Mouse (Mus musculus) testis, postnatal 14 days (tissue): ENCODE data around the gene Acot4.
A peak's percentile ranks its signal among the peaks of the same experiment; 100 is the strongest.
"Not testable (repeated sequence)": the region's sequence is repeated elsewhere in the genome, so short reads cannot be mapped to it uniquely, and the experiment has no call there.

Experiments used
- DNase-seq: peaks from one replicate; pipeline ENCODE4 v3.0.0; 2021; ENCODE audit warnings: low spot score

Gene Acot4

DNA sequence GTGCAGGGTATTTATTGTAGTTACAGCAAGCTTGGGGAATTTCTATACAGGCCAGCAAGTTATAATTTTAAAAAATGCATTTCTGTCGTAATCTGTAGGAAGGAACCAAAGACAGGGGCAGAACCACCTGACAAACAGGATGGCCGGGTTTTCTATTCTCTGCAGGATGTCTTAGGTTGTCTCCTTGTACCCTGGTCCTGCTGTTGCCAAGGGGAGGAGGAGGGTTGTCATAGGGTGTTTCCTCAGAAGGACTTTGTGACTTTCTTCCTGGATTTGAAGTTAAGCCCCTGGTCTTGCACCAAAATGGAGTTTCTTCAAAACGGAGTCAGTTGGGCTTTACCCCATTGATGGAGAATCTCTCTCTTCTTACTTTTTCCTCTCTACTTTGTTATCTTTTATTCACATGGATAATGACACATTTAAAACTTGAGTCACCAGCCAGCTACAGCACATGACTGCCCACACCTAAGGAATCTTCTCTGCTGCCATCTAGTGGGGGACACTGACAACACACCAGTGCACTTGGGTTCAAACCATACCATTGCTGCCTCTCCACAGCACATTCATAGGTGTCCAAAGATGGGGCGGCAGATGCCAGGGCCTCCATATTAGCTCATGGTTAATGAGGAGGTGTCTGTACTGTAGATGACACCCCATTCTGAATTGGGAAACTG, 7.4 kb upstream of the Acot4 start:
- DNase-seq = peak; percentile 46

- DNase-seq = no peak
Measured at GRCm38 (mm10) chr12:84032854-84033253, 5.3 kb upstream of the Acot4 start.

DNA sequence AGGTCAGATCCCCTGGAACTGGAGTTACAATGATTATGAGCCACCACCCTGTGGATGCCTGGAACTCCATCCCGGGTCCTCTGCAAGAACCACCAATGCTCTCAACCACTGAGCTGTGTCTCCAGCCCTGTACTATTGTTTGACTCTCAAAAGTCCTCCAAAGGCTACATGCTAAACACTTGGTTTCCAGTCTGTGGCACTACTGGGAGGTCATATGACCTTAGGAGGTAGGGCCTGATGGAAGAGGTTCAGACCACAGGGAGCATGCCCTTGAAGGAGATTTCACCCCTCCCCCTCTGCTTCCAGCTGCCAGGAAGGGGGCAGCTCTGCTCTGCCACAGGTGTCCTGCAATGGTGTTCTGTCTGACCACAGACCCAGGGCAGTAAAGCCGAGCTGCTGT, 4.9 kb upstream of the Acot4 start:
- not testable (repeated sequence) for DNase-seq

DNA sequence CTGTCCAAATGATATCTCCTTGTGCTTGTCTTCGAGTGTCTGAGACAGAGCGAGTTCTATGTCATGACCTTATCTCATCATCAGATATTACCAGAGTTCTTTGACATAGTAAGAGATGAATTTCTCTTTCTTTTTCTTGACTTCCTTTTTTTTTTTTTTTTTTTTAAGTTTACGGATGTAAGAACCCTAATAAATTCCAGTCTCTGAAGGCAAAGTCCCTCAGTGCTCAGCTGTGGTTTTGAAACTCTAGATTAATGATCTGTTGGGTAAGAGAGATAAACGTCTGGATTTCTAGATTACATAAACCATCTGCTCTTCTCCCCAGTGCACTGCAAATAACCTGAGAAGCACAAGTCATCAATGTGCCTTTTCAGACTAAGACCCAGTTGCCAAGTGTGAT, 4.1 kb upstream of the Acot4 start:
- no peak for DNase-seq

- peak; percentile 64 for DNase-seq
Measured at GRCm38 (mm10) chr12:84038691-84039111, 522 bp downstream of the Acot4 start, which contains the start of gene Gm49366. Gene Gm49366 (plus strand): TSS chr12:84038935.

GRCm38 (mm10) chr12:84042248-84042647, 4.1 kb downstream of the Acot4 start:
- no peak for DNase-seq

DNA sequence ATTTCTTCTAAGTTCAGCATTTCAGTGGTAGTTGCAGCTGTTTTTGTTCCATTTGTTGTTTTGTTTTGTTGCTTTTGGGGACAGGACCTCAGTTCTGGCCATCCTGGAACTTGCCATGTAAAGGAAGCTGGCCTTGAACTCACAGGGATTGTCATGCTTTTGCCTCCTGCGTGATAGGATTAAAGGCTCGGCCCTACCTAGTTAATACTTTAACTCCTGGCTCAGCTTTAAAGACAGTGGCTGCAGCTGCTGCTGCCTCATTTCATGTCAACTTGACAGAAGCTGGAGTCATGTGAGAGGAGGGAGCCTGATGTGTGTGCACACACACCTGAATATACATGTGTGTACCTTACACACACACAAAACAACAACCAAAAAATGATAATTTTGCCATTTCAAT, 5.9 kb downstream of the Acot4 start:
- no peak for DNase-seq

DNA sequence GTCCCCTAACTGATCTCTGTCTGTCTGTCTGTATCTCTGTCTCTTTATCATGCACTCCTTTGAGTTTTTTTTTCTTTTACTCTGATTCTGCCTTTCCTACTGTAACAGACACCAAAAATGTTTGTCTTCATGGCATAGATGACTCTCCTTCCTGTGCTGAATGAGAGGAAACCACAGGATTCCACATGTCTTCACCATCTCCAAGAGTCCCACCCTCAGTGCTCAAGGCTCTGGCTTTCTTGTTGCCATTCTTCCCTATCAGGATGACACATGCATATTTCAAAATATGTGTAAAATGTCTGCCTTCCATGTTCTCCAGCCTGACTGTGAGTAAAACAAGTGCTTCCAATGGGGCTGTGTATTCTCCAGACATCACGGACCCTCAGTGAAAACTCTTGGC, 8.7 kb downstream of the Acot4 start:
- DNase-seq = no peak

DNA sequence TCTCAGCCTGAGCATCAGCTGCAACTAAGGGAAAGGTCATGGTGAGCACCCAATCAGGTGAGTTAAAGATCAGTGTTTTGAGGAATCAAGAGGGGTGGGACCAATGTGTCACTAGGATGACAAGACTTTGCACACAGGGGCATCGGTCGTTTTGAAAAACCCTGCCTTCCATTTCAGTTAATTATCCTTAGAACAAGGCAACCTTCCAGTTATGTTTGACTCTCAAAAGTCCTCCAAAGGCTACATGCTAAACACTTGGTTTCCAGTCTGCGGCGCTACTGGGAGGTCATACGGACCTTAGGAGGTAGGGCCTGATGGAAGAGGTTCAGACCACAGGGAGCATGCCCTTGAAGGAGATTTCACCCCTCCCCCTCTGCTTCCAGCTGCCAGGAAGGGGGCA, 12.6 kb downstream of the Acot4 start:
- not testable (repeated sequence) for DNase-seq

DNA sequence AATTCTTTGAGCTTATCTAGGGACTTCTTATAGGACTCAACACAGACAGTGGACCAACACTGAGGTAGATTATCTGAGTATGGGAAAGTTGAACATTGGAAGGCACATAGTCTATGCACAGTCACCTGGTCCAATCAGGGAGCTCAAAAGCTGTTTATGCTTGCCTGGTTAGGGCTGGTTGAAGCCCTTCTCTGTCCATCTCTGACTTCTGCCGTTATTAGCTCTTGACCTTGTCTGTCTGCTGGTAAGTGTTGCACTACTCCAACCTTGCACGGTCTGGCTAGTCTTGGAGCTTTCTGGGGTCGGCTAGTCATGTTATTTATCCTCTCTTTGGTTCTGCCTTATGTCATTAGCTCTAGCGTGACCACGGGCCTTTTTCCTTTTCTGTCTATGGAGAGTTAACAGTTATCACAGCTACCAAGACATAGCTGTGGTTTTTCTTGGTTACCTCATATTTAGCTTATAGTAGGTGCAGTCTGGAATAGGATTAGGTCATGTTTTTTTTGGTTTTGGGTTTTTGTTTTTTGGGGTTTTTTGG, 13.8 kb downstream of the Acot4 start, which contains the start of gene Acot3:
TSS of gene Acot3 (plus strand) at position 208 of the 538 bp plus-strand sequence.
- no peak for DNase-seq

DNA sequence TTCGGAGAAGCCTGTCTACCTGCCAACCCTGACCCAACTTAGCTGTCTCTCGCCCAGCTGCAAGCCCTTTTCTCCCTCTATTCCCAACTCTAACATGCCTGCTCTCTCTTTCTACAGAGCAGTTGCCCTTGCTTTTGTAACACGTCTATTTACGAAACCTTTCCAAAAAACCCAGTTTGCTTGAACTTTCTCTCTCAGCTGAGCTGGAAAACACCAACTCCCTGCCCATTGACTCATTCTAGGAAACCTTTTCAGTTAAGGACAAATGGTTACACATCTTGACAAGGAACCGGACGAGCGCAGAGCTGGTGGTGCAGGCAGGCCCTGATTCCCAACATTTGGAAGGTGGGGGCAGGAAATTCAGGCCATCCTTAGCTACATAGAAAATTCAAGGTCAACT, 14.4 kb downstream of the Acot4 start:
- DNase-seq = no peak

DNA sequence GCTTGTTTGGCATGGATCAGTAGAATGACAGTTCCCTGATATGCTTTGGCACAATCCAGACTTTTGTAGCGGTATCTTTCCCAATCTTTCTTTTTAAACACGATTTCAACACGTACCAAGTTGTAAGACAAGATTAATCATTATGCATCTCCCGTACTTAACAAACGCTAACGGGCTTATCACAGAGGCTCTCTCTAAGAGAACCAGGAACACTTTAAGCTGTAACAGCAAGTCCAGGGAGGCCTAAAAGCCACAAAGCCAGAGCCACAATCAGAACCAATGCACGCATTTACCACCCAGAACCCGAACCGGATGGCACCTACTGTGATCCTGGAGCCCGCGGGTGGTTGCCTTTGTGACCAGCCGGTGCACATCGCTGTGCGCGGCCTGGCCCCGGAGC, 15.0 kb downstream of the Acot4 start:
- DNase-seq = no peak

DNA sequence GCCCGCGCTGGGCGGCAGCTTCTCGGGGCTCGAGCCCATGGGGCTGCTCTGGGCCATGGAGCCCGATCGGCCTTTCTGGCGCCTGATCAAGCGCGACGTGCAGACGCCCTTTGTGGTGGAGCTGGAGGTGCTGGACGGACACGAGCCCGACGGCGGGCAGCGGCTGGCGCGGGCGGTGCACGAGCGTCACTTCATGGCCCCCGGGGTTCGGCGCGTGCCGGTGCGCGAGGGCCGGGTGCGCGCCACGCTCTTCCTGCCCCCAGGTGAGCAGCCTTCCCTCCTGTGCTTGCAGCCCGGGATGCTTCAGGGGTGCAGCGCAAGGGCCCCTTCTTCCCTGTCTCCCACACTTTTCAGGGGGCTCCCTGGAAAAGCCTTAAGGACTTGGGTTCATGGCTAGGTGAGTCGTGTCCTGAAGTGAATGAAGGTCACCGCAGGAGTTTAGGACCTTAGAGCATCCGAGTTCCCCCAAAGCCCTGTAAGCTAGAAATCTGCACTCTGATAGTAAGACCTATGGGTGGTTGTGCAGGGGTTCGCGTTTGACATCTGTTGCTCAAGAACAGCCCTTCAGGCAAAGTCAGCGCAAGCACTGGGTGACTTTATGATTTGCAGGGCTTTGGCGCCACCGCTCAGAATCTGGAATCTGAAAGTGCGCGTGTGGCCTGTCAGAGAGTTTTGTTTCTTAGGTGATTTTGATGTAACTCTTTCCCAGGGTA, 15.7 kb downstream of the Acot4 start:
- no peak for DNase-seq

- no peak for DNase-seq
Measured at GRCm38 (mm10) chr12:84060946-84061345, 22.8 kb downstream of the Acot4 start.

- DNase-seq = no peak
Measured at GRCm38 (mm10) chr12:84062336-84062735, 24.2 kb downstream of the Acot4 start.

DNA sequence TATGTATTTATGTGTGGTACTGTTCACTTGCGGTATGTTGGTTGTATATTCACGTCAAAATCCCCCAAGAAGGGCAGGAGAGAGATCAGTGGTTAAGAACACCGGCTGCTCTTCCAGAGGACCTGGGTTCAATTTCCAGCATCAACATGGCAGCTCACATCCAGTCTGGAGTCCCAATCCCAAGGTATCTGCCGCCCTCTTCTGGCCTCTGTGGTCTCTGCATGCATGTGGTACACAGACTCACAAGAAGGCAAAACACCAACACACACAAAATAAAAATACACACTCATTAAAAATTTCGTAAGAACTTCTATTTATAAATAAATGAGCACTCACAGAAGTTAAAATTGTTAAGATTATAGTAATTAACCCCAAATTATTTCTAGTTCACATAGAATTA, 25.0 kb downstream of the Acot4 start:
- DNase-seq = peak; percentile 55

DNA sequence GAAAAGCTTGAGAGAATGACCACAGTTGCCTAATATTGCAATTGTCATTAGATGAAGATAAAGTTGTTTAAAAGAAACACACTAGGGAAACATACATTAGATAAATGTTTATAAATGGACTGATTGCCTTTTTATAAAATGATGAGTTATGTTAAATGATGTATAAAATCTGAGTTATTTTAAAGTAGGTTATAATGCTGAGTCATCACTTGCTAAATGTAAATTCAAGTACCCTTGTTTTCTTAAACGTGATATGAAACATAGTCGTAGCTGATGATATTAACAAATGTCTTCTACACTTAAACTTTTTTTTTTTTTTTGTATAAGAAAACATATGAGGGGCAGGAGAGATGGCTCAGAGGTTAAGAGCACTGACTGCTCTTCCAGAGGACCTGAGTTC, 25.7 kb downstream of the Acot4 start:
- no peak for DNase-seq

GRCm38 (mm10) chr12:84064621-84065020, 26.4 kb downstream of the Acot4 start:
- DNase-seq = no peak

DNA sequence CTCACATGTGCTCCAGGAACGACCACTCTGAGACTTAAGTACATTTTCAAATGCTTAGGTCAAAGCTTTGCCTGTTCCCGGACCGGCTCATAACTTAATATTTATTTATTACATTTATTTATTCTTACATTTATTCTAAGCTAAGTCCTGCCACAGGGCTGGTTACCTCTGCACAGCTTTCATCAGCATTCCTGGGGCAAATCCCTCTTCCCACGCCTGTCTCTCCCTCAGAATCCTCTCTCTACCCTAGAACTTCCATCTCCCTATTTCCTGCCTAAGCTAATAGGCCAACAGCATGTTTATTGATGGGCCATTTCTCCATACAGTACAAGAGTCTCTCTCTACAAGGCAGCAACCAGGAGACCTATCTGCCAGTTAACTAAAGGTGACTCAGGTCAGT, 29.6 kb downstream of the Acot4 start:
- DNase-seq = no peak

DNA sequence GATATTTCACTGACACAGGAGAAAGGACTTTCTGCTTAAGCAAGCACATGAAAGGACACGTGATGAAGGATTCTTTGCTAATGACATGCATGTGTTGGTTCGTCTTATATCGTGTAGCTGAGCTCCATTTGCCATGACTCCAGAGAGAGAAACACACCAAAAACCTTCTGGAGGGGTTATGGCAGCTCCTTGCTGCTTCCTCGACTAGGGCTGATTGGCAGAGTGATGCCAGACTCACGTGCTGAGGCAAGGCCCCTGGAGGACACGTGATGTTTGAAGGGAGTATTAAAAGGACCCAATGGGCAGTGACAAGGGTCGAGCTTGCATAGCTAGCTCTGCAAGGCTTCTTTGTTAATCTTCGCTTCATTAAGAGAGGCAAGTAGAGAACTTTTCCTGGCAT, 30.1 kb downstream of the Acot4 start:
- DNase-seq = no peak

DNA sequence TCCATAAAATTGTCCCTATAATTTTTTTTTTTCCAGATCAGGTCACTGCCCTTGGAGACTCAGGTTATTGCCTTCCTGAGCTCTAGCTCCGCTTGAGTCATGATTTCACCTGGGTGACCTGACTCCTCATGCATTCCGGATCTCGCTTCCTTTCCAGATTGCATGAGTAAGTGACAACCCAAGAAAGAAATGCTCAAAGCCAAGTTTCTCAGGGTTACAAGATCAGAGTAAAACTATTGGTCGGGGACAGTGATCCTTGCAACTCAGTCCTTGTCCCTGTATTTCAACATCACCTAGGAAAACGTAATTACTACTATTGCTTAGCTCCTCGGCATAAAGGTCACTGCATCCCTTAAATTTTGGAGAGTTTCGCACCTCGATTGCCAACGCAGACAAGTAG, 30.8 kb downstream of the Acot4 start, which contains the start of gene Acot5:
TSS of gene Acot5 (plus strand) at position 340 of the 400 bp plus-strand sequence.
- DNase-seq = no peak

GRCm38 (mm10) chr12:84069582-84069981, 31.4 kb downstream of the Acot4 start:
- peak; percentile 40 for DNase-seq

DNA sequence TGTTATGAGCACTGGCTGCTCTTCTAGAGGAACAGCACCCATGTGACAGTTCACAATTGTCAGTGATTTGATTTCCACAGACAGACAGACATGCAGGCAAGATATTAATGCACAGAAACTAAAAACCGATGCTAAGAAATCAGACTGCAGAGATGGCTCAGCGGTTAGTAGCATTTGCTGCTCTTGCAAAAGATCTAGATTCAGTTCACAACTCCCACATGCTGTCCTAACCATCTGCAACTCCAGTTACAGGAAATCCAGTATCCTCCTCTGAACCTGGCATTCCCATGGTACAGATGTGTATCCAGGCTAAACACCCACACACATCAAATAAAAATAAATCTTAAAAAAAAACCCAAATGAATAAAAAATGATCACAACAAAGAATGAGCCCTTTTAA, 33.5 kb downstream of the Acot4 start:
- no peak for DNase-seq
